Mouse (Mus musculus) cortical plate, adult 2 months (tissue): ENCODE results near the gene Sftpd.

ENCODE experiments used
- CTCF ChIP-seq: fragments of 200-500 bp; IDR thresholded peaks from 2 replicates; pipeline ENCODE4 v1.5.1; 2011; ENCODE audit warnings: mild to moderate bottlenecking, control low read depth, low read length; ENCODE audit not compliant: insufficient read depth; ENCODE audit errors: extremely low read depth
- POLR2A ChIP-seq: fragments of 200-500 bp; IDR thresholded peaks from 2 replicates; pipeline ENCODE4 v1.6.1; 2011; ENCODE audit warnings: mild to moderate bottlenecking, low read length, control low read depth; ENCODE audit not compliant: insufficient read depth; ENCODE audit errors: extremely low read depth

GRCm38 (mm10) chr14:41168567-41168966 lies 16.4 kb downstream of the Sftpd start:
- TF ChIP-seq POLR2A (no peak), CTCF (no peak)
